Mouse (Mus musculus) cerebellum, postnatal 10 days (tissue): ENCODE results near the gene Vwa8.

Source experiments
- DNase-seq, 2 experiments: peaks; one replicate each; pipeline ENCODE4 v3.0.0; 2021; ENCODE audit warnings: mixed read lengths in 2 of 2

Gene Vwa8

DNA sequence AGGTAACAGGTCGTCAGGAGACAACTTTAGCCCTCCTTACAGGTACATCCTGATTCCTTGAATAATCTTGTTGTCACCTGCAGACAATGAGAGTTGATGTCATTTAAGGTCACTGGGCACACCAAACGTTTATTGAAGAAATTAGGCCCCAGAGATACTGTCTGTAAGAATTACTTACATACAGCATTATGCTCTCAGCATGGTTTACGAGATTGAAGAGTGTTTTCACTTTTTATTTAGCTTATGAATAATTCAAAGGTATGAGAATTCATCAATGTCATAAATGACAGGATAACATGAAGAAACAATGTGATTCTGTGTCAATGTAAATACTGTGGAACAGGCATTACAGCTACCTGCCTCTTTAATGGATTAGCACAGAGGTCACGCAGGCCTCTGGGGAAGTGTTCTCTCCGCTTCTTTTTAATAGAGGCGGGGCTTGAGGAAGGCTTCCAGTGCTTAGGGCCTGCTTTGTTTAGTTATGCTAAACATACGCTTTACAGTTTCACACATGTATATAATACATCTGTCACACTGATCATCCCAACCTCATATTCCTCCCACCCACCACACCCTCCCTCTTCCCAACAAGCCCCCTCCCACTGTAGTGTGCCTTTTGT, 37.2 kb downstream of the Vwa8 start:
- peak; percentile 7 to 15 for DNase-seq

DNA sequence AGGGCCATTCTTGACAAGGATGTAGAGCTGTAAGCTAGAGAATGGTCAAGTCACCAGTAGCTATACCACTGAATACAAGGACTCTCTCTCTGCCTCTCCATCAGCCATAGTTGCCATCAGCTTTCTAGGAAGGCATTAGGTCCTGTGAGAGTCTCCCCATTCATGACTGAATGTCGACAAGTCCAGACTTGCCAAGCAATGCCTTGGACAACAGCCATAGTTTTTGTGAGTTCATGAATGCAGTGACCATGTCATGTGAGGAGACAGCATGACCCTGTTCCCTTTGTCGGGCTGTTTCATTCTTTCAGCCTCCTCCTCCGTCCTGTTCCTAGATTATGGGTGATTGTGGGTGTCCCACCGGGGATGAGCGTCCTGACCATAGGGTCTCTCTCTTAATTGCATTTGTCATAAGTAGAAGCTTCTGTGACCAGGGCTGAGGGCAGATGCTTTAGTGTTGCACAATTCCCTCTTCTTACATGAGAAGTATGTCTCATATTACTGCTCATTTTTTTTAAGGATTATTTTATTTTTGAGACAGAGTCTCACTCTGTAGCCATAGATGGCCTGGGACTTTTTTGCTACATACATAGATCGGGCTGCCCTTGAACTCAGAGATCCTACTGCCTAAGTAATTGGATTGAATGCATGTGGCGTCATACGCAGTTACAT, 37.8 kb downstream of the Vwa8 start:
- DNase-seq, result peak; percentile 60 to 64

DNA sequence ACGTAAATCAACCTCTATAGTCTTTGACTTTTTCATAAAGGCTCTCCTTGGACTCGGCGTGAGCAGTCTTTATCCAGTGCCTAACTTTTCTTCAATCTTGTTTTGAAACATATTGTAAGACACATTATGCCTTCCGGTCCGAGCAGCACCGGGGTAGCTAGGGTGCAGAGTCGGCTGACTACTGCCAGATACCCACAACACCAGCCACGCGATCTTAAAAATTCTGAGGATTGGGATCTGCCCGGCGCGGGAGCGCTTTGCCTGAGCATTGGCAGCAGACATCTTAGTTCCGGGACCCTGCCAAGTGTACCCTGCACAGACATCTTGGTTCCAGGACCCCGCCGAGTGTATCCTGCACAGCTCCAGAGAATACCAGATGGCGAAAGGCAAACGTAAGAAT, 38.6 kb downstream of the Vwa8 start:
- DNase-seq, result peak; percentile 32 to 35

DNA sequence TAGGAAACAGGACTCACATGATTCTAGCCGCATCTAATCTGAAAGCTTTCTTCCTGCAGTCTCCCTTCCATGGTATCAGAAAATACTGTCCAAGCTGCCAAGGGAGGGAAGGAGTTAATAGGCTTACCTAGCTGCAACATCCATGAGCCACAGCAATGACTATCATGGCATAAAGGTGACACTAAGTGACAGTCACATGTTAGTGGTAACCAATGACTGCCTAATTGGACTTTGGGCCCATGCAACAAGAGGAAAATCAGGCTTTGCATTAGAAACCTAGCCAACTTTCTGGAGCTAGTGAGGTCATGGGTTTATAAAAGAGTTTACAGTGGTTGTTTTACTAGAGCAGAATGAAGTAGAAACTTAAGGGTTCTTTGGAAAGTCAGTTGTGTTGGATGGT, 46.6 kb downstream of the Vwa8 start:
- DNase-seq, result no peak

DNA sequence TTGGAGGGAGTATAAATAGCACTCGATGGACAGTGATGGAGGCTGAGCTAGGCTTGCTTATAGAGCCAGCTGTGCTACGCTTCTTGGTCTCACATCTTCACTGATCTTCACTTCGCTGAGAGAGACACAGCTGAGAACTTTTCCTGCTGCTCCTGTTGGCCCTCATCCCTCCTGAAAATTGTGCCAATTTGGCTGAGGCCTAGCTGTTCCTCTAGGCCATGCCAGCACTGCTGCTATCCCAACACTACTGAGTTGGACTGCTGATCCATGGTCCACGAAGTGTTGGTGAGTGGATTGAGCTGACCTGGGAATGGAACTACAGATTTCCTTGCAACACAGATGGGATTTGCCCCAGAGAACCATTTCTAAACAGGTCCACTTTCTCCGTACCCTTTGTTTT, 47.4 kb downstream of the Vwa8 start:
- peak; percentile 85 to 89 for DNase-seq

DNA sequence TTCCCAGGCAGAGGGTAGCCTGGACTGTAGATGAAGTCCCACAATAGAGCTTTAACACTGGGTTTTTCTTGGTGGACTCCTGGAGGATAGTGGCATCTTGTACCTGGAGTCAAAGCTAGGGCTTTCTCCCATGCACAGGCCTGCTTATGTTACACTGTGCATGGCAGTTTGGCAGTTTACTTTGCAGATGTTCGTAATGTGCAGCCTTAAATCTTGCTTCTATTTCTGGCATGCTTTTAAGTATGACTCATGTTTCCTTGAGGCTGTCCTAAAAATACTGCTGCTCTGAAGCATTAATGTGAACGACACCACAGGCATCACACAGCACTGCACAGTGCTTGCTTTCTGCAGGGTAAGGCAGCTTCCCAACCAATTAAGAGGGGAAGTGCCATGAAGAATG, 51.9 kb downstream of the Vwa8 start:
- DNase-seq, result peak in 1 of 2 experiments; percentile 4

DNA sequence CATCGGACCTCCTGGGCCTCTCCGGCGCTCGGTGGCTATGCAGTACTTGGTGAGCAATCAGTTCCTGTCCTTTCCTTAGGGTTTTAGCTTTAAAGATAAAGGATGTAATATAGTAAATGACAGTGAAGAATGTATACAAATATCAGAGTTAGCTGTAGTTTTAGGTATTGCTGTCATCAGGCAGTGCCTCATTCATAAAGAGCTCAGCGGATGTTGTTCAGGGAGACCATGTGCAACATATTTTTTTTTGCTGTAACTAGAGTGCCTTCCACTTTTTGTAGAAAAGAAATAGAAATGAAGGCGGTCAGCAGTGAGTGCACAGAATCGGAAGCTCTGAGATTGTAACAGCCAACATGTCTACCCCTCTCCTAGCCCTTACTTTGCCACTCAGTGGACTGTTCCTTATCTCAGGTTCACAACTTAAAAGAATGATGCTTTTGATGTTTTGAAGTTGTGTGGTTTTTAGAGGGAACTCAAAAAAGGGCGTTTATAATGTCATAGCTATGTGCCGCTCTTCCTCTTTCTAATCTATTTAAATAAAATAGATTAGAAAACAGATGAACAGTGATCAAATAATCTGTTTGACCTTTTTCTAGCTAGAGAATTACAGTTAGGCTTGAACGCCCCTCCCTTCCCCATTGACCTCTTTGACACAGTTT, 59.5 kb downstream of the Vwa8 start:
- DNase-seq, result no peak

DNA sequence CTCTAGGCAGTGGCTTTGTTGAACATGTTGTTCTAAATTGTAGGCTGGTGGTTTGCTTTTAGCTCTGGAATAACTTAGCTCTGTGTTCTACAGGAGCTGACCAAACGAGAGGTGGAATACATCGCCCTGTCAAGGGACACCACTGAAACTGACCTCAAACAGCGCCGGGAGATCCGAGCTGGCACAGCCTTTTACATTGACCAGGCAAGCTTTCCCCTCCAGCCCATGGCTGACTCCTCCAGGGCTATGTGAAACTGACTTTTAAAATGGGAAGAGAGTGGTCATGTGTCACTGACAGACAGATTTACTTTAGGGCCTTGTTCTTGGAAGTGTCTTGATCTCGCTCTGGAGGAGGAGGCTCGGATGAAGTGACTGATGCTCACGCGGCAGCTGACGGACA, 63.2 kb downstream of the Vwa8 start:
- DNase-seq, result no peak

DNA sequence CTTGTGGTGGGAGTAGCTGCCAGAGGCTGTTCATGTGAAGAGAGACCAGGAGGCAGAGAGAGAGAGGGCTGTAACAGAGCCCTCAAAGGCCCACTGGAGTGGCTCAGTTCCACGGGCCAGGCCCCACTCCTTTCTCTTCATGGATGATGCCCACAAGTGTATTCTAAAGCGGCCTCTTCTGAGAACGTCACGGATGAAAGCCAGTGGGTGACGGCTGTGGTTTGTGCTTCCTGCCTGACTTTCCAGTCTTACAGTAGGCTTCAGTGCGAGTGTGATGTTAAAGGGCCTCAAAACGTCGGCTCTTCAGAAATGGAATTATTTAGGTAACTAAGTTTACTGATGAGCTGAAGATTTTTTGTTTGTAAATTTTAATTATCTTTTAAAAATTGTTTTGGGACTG, 65.3 kb downstream of the Vwa8 start:
- no peak for DNase-seq

DNA sequence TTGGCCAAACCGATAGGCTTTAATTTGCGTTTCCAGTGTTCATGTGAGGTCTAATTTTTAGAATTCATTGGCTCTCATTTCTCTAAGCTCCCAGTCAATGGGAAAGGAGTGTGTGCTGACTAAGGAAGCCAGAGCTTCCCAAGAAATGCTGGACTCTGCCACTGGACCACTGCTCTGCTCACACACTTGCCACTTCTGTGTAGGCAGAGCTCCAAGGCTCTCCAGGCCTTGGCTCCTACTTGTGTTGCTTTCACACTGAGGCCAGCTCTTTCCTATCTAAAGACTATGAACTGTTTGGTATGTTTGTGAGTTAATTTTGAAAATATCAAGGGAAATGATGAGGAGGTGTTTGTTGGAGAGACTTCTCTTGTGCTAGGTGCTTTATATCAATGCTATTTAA, 67.8 kb downstream of the Vwa8 start:
- peak; percentile 59 to 70 for DNase-seq

DNA sequence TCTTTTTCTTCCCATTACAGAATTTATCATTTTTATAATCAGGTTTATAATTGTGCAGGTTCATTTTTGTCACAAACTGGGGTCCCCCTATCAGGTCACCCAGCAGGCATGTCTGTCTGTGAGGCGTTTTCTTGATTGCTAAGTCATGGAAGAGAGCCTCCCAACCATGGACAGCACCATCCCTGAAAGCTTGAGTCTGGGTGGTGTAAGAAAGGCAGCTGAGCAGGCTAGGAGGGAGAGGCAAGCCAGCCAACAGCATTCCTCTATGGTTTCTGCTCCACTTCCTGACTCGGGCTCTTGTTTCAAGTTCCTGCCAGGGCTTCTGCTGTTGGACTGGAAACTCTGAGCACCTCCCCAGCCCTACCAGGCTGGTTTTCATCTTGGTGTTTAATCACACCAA, 72.4 kb downstream of the Vwa8 start:
- no peak for DNase-seq

DNA sequence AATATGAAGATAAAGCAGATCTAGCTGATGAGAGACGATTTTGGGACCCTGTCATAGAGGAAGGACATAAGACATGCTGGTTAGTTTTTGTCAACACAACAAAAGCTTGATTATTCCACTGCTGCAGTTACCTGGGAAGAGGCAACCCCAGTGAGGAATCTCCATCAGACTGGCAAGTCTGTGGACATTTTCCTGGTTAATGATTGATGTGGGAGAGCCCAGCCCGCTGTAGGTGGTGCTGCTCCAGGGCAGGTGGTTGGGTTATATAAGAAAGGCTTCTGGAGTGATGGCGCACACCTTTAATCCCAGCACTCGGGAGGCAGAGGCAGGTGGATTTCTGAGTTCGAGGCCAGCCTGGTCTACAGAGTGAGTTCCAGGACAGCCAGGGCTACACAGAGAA, 74.8 kb downstream of the Vwa8 start:
- no peak for DNase-seq

DNA sequence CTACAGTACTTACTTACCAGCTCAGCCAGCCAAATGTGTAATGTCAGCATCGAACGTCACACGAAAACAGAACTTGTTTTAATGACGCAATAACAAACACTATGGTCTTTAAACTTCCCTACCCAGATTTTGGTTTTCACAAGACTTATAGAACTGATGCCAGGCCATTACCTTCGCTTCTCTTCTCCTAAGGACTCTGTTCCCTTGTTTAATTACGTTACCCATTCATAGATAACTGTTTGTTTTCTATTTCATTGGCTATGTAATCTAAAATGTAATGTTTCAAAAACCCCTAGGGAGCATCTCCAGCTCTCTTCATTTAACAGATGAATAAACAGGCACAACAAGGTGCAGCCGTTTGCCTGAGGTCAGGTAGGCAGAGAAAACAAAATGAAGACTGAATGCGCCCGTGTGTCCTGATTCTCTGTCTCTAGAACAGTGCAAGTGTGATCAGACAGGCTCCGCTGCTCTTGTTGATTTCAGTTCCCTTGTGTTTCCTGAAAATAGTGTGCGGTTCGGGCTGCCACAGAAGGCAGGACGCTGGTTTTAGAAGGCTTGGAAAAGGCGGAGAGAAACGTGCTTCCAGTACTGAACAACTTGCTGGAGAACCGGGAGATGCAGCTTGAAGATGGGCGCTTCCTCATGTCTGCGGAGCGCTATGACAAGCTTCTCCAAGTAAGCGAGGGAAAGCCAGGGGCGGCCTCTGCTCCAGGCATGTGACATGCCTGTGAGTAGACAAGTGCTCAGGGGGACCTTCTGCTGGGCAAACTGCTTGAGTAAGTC, 76.1 kb downstream of the Vwa8 start:
- DNase-seq, result no peak

DNA sequence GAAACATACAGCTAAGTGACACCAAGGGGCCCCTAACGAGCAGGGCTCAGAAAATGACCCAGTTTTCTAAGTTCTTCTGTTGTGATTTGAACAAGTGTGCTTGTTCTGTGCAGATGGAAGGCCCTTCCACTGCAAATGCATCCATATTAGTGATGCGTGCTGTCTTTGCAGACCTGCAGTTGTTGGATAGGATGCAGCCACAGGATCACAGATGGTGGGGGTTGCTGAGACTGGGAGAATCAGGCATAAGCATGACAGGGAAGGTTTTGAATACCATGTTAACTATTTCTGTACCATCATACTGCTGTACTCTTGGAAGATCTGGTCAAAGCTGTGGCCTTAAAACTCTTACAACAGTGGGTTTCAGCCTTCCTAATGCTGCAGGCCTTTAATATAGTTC, 83.2 kb downstream of the Vwa8 start:
- DNase-seq, result no peak

DNA sequence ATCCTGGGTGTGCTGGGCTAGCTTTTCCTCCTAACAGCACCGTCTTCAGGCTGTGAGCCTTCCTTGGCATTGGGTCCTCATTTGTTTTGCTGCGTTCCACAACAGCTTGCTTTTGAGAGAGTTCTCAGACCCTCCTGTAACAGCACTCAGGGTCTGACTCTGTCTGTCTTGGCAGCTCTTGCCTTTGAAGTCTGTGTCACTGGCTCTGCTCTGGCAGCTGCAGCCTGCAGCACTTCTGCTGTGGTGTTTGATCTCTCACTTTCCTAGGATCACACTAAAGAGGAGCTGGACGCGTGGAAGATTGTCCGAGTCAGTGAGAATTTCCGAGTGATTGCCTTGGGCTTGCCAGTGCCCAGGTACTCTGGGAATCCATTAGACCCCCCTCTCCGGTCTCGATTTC, 84.5 kb downstream of the Vwa8 start:
- no peak for DNase-seq

DNA sequence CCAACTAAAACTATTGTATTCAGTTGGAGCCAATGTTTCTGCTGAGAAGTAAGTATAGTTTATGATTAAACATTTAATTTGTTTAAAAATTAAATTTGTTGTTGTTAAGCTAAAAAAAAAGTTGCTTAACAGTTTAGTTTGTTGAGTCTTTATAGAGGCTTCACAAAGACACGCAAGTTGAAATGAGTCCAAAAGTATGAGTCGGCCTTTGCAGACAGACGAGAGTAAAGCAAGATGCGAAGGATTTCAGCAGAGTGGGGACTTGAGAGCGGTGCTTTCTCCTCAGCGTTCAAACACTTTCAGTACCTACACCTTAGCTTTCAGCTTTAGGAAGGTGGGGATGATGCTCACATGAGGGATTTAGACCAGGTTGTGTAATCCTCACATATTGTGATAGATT, 85.7 kb downstream of the Vwa8 start:
- DNase-seq, result no peak

DNA sequence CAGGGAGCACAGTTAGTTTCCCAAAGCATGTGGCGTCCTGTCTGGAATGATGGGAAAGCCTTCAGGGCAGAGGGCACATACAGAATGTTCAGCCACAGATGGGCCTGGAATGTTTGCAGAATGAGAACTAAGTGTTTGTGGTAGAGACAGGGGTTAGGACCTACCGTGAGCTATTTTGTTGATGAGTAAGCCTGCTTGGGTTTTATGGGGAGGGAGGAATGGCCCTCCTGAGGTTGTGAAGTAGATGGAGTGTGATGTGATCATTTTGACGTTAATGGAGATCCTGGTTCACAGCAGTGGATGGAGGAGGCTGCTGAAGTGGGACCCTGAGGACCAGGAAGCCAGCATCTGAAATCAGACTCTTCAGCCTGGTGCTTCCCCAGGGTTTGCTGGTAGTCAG, 86.9 kb downstream of the Vwa8 start:
- no peak for DNase-seq

DNA sequence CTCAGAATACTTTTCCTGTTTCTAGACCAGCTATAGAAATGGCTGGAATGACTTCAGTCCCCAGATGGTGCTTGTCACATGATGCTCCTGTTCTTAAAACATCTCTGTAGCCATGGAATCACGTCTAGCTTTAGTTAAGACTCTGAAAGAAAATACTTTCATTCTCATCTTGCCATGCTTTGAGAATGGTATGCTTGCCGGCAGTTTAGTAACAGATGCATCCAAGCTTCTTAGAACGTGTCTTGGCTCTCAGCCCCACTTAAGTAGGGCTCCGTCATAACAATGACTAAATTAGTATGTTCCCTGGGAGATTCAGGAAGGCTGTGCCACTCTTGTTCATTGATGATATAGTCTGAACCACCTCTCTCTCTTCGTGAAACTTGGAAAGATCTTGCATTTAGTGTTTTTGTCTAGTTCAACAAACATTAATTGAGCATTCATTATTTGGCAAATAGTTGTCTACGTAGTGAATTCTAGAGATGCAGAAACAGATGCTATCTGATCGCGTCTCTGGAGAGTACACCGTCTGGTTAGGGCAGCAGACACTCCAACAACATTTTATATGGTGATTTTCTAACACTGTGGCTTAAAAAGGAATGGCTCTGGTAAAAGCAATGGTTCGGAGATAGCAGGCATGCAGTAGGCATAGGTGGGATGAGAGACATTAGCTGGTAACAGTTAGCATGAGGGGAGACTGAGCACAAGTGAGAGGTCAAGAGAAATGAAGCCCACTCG, 93.1 kb downstream of the Vwa8 start:
- DNase-seq, result peak; percentile 35 to 39

DNA sequence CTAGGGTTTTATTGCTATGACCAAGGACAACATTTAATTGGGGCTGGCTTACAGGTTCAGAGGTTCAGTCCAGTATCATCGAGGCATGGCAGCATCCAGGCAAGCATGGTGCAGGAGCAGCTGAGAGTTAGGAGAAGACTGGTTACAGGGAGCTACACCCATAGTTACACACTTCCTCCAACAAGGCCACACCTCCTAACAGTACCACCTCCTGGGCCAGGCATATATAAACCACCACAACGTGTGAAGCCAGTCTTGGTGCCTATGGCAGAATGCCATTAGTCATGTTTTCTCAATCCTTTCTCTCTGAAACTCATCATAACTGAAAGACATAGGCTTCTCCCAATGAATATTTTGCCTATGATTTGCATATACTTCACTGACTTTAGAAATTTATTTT, 106.9 kb downstream of the Vwa8 start:
- DNase-seq, result no peak

DNA sequence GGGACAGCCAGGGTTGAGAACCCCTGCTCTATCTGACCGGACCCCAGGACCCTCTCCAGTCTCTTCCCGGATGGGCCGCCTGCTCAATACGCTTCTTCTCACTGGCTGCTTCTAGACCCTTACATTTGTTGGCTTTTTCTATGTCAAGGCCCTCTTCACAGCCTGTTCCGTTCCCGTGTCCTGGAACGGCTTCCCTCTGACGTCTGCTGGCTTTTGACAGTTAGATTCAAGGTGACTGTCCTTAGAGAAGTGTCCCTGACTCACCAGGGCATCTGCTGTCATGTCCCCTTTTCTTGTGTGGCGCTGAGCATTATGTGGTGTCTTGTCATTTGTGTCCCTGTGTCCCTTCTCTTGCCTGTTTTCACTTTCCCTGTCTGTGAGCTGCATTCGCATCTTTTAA, 121.8 kb downstream of the Vwa8 start:
- no peak for DNase-seq

DNA sequence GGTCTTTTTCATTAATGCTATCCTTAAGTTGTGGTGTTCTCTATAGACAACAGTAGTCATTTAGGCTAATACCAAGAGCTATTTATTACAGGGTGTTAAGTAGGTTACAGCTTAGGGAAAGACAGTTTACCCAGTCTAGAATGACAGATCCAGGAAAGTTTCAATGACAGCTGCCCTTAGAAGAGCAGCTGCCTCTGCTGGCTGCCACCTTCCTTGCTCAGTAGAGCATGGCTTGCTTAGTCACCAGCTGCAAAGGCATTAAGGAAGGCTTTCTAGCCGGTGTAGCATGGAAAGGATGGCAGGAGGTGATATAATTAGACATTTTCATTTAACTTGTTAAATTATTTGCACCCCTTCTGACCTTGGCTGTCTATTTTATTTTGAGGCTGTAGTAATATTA, 123.6 kb downstream of the Vwa8 start:
- DNase-seq, result no peak

DNA sequence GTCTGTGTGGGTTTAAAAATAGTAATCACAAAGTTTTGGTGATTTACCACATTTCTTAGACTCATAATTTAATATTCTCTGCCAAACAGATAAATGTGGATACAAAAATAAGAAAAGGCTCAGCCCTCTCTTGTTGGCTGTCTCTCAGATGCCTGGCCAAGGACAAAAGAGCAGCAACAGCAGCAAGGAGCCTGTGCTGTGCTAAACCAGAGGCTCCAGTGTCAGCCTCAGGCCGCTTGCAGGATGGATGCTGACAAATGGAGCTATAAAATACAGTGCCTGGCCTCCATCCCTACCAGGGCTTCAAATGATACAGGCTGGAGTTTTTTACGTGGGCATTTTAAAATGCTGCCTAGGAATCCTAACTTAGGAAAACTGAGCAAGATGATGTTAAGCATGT, 134.3 kb downstream of the Vwa8 start:
- no peak for DNase-seq

DNA sequence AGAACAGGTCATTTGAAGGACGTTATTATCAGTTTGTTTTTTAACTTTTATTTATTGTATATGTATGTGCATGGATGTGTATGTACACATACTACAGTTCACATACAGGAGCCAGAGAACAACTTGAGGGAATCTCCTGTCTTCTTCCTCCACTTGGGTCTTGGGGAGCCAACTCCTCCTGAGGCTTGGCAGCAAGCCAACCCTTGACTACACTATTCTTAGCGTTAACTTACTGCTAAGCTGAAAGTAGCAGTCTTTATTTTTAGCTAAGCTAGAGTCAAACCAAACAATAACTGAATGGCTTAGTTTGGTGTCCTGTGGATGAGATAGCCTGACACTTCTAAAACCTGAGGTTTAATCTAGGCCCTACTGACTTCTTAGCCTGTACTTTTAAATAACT, 135.4 kb downstream of the Vwa8 start:
- DNase-seq, result no peak
